Mouse (Mus musculus) embryo, embryonic 11.5 days (tissue): ENCODE data around the gene Gm17324.
"Not testable (repeated sequence)": the region's sequence is repeated elsewhere in the genome, so short reads cannot be mapped to it uniquely, and the experiment has no call there.

Experiments used
- DNase-seq: peaks from one replicate; pipeline ENCODE4 v3.0.0-alpha.2; 2012; ENCODE audit warnings: low read depth, low spot score

Gene Gm17324

DNA sequence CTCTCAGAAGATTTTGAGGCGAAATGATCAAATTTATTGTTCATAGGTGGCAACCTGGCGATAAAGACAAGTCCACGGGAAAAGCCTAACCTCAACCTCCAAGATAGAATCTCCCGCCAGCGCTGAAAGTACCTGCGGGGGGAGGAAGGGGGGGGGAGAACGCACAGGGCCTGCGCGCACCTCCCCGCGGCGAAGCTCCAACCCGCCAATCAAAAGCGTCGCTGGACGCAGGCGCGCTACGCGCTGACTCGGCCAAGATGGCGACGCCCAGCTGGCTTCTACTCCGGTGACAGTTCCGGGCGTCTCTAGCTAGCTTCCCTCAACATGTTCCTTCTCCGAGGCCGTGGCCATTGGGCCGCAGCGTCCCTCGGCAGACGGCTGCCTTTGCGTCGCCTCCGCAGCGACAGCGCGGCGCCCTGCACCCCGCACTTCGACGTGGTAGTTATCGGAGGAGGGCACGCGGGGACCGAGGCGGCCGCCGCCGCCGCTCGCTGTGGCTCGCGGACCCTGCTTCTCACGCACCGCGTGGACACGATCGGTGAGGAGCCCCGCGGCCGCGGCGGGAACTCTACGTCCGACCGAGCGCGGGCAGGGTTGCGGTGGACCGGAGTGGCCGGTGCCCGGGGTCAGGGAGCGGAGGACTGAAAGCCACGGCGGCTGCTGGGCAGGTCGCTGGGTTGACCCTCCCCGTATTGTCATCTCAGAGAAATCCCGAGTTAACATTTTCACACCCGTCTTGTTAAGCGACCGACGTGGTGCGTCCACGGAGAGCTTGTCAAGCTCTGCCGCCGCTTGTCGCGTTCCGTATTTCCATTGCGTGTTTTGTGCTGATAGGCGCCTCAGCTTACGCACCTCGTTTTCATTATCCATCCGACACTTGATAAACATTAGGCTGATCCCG, at the start of gene Gm17324, which contains the start of gene Mto1:
Gene Gm17324 (minus strand): TSS at position 814 of the 901 bp plus-strand sequence.
Gene Mto1 (plus strand): TSS at position 236 of the 901 bp plus-strand sequence.
- DNase-seq = peak; percentile 92

DNA sequence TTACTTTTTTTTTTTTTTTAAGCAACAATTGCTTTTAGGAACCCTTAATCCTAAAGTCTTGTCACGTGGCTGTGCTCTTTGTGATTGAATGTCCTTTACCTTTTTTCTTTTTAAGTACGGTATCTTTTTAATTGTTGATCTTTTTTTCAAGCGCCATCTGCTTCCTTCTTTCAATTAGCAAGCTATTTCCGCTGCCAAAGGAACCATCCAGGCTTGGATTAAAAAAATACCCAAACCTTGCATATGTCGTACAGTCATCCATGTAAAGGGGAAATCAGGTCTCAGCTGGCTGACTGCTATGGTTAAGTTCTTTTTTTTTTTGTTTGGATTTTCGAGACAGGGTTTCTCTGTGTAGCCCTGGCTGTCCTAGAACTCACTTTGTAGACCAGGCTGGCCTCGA, 44.6 kb upstream of the Gm17324 start:
- no peak for DNase-seq

DNA sequence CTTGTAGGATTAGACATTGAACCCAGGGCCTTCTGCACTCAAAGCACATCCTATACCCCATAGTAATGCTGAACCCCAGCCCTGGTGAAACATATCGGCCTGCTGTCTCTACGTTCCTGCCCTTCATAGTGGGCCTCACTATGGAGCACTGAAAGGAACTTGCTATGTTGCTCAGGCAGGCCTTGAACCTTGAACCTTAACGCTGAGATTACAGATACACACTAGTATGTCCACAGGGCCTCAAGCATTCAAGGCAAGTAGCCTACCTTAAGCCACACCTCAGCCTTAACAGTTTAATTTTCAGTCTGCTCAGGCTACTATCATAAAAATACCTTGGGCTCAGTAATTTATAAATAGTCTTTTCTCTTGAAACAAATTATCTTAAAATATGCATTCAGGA, 43.7 kb upstream of the Gm17324 start:
- no peak for DNase-seq

DNA sequence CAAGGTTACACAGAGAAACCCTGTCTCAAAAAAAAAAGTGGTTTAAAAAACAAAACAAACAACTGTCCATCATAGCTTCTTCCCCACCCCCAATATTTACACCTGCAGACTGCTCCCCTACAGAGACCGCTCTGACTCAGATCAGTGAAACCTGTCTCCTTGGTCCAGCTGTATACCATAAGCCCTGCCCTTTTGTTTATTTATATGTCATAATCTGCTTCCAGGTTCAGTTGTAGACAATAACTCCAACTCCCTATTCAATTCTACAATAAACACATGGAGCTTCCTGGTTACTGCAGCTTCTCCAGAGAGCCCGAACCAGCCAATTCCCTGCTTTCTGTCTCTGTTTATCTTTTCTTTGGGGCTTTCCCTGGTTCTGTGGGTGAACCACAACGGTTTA, 42.6 kb upstream of the Gm17324 start:
- DNase-seq = no peak

DNA sequence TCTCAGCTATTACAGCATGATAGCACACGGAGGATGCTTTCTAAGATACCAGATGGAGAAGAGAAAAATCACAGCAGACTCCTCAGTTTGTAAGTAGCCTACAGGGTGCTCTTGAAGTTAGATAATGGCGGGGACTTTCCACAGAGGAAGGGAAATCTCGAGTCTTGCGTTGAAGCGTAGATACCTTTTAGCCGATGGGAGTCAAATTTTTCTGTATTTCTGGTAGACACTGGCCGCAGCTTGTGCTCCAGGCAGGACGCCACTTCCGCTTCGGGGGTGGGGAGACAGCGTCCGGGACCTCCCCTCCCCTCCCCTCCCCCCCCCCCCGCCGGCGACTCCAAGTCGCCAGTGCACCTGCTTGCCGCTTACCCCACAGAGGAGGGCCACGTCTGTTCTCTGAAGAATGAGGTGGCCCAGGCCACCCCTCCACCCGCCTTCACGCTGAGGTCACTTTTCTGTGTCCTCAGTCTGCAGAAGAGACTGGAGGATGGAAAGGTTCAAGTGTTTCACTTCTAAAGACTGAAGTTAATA, 40.4 kb upstream of the Gm17324 start, which contains the start of gene Eef1a1:
Gene Eef1a1 (minus strand): TSS at position 262 of the 531 bp plus-strand sequence.
- no peak for DNase-seq

DNA sequence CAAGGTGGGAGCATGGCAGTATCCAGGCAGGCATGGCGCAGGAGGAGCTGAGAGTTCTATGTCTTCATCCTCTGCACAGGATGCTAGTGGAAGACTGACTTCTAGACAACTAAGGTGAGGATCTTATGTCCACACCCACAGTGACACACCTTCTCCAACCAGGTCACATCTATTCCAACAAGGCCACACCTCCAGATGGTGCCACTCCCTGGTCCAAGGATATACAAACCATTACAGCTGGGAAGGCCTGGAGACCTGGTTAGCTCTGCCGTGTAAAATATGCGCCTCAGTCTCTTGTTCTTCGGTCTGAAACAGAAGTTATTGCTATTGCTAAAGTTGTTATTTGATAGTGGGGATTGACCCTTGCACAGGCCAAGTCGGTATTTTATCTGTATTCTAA, 39.4 kb upstream of the Gm17324 start:
- not testable (repeated sequence) for DNase-seq

DNA sequence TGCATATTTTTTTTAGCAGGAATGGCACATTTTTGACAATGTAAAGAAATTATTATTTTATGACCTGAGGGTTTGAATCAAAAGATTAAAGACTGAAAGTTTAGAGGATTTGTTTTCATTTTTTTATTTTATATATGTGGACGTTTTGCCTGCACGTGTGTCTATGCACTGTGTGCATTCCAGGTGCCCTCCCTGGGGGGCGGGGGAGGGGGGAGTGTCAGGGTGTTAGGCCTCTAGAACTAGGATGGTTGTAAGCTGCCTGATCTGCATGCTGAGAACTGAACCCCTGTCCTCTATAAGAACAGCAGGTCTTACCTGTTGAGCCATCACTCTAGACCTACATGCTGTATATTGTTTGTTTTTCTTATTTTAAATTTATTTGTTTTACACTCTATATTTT, 36.1 kb upstream of the Gm17324 start:
- no peak for DNase-seq

DNA sequence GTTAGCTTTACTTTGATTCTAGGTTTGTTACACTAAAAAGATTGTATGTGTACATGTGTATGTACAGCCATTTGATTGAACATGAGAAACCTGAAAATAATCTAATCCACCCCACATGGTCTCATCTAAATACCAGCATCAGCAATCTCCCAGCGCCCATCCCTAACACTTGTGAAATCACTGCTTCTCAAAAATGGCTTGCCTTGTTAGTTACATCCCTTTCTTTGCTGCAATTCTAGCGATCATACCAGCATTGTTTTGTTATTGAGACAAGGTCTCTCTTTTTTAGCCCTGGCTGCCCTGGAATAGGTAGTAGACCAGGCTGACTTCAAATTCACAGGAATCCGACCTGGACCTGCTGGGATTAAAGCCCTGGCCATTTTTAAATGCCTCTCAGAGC, 33.8 kb upstream of the Gm17324 start:
- DNase-seq = no peak

DNA sequence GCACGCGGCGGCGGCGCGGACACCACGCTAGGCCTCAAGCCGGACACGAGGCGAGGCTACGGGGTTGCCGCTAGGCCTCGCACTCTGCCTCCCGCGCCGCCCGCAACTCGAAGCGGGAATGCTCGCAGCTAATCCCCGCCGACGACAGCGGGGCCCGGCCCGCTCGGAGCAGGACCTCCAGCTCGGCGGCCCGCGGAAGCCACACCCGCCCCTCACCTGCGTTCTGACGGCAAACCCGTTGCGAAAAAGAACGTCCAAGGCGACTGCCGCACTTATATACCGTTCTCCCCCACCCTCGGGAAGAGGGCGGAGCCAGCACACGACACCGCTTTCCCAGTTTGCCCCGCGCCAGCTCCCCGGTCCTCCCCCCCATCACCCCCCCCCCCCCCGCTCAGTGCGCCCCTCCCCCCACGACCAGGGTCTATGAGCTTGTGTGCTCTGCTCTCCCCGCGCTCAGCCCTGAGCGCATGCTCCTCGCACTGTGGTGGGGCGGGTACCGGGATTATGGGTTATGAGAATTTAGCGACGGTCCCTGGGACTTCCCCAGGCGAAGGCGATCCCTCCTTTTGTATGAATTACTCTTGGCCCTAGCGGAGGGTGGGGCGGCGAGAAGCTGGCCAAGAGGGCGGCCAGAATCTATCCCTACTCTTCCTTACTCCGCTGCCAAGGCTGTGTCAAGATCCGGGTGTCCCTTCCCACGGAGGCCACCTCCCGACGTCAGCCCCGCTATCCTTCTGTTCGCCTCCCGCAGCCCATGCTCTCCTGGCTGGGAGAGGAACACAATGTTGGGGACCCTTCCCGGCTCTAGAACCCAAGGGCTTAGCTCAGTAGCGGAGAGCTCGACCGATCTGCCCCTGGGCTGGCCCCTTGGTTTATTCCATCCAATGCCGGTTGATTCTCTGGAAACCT, 33.1 kb upstream of the Gm17324 start:
- peak; percentile 96 for DNase-seq

DNA sequence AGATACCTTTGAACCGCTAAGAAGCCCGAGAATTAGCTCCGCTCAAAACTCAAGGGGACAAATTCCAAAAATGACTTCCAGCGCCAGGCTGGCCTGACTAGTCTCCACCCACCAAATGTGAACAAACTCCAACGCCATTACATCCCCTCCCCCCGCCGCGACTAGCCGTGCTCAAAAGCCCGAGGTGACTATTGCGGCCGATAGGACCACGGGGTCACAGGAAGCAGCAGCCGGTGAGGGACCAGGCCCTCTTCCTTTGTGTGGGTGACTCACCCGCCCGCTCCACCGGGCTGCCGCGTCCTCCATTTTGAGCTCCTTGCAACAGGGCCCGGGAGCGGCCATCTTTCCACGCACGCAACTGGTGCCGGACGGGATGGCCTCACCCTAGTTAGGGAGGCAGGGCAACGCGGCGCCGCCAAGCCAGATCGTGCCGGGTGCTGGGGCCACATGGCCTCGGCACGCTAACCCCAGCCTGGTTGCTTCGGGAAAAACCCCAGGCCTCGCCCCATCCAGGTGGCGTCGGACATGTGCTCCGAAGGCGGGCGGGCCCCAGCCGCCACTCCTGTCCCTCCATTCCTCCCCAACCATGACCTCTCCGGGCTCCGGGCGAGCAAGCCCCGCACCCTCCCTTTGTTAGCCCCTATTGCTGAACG, 32.2 kb upstream of the Gm17324 start:
- DNase-seq = no peak

DNA sequence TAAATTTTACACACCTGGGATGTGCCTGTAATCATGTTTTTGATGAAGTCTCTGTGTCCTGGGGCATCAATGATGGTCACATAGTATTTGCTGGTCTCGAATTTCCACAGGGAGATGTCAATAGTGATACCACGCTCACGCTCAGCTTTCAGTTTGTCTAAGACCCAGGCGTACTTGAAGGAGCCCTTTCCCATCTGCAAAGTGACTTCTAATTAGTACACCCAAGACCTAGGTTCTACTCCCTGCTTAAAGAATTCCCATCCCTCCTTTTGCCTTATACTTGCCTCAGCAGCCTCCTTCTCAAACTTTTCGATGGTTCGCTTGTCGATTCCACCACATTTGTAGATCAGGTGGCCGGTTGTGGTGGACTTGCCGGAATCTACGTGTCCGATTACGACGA, 31.6 kb upstream of the Gm17324 start:
- DNase-seq = not testable (repeated sequence)

DNA sequence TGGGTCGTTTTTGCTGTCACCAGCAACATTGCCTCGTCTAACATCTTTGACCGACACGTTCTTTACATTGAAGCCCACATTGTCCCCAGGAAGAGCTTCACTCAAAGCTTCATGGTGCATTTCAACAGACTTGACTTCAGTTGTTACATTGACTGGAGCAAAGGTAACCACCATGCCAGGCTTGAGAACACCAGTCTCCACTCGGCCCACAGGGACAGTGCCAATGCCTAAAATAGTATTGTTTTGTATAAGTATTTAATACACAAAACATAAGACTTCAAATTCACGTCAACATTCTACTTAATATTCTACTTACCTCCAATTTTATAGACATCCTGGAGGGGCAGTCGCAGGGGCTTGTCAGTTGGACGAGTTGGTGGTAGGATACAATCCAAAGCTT, 30.7 kb upstream of the Gm17324 start:
- not testable (repeated sequence) for DNase-seq

DNA sequence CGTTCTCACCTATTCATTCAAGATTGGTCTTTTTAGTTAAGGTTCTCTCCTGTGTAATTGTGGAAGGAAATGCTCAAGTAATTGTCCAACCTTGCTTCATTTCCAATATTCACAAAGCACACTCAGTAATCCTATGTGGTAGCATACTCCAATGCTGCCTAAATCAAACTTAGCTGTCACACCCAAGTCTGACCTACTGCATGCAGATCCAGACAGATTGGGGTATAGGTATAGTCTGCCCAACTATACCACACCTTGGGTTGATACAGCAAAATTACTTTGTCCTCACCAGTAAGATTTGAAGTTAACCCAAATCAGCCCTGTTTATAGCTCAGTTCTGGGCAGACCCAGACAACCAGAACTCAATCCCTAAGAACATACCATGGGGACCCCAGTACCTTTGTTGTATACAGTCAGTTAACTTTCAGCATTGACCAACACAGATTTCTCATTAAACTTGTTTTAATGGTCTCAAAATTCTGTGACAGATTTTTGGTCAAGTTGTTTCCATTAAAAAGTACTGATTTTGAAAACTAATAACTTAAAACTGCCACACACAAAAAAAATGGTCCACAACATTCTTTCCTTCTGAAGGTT, 29.5 kb upstream of the Gm17324 start:
- DNase-seq = not testable (repeated sequence)

DNA sequence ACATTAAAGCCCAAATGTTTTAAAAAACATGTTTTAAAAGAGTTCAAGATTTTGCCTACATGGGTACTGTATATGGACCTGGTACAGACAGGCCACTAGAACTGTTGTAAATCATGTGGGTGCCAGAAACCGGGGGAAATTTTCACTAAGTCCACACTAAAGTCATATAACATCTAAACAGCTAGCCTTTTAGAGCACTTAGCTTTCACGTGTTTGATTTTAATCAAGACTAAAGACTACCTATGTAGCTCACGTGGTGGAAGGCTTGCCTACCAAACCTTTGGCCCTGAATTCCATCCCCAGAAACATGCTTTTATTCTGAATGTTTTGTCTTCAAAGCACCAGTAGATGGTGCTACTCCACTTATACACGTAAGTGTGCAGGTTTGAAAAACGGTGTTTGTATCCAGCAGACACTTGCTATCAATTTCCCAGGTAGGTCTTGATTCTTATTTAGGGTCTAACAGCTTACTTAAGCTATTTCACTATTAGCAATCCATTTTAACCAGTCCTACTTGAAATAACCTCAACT, 28.5 kb upstream of the Gm17324 start:
- peak; percentile 50 for DNase-seq

DNA sequence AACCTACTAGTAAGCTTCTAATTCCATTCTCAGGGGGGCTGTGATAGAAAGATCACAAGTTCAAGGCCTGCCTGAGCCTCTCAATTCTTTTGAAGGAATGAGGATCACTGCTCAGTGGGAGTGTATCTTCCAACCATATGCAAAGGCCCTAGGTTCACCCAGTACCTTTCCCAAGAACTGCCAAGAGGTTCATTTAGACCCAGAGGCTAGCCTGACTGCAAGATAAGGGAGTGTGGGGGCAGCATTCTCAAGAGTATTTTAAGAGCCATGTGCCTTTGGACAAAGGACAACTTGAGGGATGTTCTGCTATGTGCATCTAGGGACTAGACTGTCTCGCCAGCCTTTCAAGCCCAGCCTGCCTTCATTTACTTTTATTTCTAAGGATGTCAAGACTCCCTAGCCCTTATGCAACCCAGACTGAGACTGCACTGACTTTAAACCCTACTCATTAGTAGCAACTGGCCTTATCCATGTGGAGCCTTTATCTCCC, 28.0 kb upstream of the Gm17324 start:
- DNase-seq = no peak

DNA sequence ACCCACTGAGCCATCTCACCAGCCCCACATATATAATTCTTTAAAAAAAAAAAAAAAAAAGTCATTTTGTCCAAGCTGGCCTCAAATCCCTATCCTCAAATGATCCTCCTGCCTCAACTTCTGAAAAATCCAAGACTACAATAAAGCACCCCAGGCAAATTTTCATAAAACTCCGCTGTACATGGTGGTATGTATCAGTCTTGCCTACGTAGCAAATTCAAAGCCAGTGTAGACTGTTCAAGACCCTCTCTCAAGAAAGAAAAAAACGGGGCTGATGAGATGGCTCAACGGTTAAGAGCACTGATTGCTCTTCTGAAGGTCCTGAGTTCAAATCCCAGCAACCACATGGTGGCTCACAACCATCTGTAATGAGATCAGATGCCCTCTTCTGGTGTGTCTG, 27.3 kb upstream of the Gm17324 start:
- no peak for DNase-seq

DNA sequence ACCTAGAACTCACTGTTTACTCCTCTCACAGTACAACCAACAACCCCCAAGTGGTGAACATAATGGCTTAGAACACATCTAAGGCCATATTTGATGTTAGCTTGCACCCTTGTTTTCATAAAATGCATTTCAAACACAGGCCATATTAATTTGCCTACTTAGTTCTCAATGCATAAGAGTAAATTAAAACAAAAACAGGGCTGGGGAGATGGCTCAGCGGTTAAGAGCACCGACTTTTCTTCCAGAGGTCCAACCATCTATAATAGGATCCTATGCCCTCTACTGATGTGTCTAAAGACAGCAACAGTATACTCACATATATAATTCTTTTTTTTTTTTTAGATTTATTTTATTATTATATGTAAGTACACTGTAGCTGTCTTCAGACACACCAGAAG, 26.8 kb upstream of the Gm17324 start:
- no peak for DNase-seq

DNA sequence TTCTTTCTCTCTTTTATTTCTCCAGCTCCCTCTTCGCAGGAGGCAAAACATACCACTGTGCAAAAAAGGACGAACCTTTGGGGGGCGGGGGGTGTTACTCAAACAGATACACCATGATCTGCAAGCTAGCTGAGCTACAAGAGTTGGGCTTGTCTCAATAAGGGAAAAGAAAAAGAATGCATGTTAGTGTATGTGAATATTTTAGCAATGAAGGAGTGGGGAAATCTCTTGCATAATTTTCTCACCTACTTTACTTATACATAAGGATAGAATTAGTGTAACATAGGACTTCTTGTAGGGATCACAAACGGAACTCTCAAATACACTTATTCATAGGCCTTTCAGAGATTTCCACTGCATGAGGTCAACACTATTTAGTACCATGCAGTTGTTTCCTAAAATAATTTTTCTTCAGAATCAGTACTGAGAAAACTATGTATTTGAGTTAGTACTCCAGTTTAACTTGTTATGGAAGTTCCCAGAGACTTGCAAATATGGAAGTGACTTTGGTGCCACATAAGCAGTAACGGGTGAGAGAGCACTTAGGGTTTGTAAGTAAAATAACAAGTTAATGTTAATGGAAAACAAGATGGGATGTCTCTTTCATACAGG, 26.3 kb upstream of the Gm17324 start:
- no peak for DNase-seq

DNA sequence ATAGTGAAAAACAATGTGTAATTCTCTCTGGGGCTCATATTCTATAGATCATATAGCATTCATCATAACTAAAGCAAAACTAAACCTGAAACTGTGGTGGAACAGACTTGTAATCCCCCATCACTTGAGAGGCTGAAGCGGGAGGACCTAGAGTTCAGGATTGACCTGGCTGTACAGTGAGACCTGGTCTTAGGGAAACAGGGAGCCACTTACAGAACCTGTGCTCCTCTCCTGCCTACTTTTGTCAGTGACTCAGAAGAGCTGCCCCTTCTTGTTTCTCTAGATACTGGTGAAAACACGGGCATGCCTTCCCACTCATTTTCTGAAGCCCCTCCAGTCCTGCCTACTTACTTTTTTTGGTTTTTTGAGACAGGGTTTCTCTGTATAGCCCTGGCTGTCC, 25.7 kb upstream of the Gm17324 start:
- no peak for DNase-seq

DNA sequence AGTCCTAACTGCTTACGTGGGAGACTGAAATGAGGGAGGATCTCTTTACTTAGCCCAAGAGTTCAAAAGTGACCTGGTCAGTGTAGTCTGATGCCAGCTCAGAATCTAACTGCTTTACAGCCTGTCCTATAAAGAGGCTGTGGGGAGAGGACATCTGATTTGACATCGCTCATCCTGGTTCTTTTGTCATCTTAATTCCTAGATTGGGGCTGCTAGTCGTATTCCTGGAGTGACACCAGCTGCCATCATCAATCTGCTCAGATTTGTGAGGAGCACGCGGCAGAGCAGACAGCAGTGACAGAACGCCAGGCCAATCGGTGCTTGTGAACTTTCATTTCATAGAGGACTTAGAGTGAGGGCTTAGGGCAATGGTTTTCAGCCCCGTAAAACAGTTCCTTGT, 25.0 kb upstream of the Gm17324 start:
- DNase-seq = no peak
